Mouse (Mus musculus) kidney, adult 11 months (tissue): ENCODE measurements at regions not wholly inside any gene's neighbourhood (a gene's known extent, or its start where the extent isn't known, plus 50 kb on each side); places are given as distances from the start of the nearest gene placed in this dataset.
A peak's percentile ranks its signal among the peaks of the same experiment; 100 is the strongest.

Experiments
- DNase-seq: peaks from one replicate; pipeline ENCODE4 v3.0.0; 2022

DNA sequence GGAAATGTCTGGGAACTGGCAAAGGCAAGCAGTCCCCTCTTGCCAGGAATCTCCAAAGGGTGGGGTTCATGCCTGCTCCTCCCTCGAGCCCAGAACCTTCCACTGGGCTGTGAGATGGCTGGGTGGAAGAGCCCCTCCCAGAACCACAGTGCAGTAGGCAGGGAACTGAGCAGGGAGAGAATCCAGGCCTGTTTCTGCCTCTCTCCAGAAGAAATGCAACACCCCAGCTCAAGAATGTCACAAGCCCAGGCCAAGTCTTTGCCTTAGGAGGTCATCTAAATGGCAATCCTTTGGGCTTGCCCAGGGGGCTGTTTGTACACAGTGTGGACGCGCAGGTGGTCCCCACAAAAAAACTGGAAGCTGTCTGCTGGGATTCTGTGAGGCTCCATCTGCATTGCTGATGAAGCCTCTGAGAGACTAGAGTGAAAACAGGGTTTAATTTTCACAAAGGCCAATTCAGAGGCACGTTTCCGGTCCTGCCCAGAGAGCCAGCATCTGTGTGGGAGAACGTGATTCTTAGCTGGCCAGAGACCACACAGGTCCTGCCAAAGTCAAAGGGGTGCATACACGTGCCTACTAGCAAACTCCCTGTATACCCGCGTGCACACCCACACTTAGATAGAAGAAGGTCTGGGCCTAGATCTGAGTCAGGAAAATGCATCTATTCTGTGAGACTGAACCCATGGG is 129.0 kb downstream of the Hmg20a start:
- DNase-seq = no peak

DNA sequence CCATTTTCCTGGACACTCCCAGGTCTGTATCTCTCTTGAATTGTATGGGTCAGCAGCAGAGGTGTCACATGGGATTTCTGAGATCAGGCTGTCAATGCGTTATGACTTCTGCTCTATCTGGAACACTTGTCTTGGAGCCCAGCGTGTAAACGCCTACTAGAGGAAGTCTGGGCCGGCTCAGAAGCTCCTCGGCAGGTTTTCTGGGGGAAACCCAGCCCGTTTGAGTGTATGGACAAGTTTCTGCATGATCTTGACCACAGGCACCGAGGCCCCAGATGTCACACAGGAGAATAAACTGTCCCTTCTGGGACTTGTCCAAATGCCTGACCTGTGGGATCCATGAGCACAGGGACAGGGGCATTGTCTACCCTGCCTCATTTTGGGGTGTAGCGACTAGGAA is 131.4 kb downstream of the Hmg20a start:
- no peak for DNase-seq

DNA sequence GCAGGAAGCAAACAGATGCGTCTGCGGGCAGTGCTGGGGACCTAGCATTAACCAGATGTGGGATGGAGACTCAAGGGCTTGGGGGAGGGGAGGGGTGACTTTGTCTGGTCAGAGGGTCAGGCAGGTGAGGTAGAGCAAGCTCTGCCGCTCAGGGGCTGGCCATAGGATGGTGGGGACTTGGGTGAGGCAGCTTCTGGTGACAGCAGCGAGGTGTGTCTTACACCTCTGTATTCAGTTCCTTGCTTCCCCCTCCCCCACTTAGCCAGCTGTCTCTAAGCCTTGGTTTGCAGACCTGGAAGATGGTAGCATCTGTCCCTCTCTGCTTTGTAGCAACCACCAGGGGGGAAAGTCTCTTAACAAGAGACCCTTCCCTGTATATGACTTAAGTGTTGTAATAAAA is 131.8 kb downstream of the Hmg20a start:
- DNase-seq = no peak

DNA sequence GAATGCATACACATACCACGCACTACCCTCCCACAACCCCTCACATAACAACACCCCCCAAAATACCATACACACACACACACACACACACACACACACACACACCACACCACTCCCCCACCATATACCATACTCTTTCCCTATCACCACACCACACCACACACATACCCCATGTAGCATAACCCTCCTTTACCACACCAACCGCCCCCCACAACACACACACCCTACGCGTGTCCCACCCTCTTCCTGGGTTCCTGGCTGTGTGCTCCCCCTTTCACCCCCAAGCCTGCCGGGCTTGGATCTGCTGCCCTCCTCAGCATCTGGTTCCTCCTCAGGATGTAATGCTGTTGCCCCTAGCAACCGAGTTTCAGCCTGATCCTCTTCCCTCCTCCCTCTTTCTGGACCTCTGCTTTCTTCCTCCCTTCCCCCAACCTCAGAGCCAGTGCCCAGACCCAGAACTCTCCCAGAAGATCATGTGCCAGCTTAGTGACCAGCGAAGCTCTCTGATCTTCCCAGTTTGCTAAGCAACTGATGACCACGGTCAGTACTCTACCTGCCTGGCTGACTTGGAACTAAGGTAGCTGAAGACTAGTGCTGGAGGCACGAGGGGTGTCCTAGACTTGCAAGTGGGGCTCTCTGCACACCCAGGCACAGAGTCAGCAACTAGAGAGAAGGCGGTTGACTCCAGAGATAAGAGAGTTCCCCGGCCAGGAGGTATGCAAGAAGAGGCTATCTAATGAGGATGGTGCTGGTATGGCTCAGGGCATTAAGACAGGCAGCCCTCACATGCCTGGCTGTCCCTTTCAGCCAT is 133.2 kb downstream of the Hmg20a start:
- DNase-seq = no peak

DNA sequence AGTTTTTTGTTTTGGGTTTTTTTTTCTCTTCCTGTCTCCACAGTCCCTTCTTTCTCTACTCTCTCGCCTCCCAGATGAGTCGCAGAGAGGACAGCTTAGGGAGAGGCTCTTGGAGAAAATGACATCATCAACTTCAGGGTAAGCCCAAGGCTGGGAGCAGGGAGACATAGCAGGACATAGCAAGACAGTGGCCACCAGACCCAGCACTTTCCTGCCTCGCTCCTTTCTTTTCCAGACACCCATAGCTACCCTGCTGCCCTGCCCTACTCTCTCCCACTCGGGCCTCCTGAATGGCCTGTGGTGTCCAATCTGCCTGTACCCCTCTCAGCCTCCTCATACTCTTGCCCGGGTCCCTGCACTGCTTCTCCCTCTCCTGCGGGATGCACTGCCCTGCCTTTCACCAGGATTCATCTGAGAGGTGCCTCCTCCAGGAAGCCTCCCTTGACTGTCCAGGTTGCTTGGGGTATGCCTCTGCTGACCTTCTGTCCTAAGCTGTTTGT is 133.8 kb downstream of the Hmg20a start:
- no peak for DNase-seq

DNA sequence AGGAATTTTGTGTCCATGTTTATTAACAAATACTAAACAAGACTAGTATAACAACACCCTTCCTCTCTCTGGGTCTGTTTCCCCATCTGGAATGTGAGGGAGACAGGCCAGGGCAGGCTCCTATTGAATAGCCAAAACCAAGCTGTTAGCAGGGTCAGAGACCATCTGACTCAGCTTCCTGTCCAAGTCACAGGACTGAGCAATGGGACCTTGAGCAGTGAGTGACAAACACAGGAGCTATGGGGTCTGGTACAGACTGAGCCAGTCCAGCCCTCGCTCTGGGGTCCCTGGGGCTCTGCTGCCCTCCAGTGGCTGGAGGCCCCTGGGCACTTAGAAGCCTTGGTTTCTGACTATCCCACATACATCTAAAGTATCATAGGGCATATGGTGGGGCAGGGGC is 134.4 kb downstream of the Hmg20a start:
- DNase-seq = peak; percentile 83

DNA sequence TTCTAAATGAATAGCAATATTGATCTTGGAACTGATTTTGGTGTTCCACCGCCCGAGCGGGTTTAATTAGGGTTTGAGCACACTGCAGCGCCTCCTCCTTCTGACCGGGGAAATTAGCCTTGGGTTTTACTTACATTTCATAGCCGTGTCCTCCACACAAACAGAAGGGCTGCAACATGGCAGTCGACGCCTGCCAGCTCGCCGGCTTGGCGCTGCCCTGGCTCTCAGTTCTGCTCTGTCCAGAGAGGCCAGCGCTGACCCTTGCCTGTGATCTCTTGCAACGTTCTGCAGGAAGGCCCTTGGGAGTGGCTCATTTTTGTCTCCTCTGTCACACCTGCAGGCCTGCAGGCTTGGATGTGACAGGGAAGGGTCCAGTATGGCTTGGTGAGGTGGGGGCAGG is 135.2 kb downstream of the Hmg20a start:
- DNase-seq = no peak

DNA sequence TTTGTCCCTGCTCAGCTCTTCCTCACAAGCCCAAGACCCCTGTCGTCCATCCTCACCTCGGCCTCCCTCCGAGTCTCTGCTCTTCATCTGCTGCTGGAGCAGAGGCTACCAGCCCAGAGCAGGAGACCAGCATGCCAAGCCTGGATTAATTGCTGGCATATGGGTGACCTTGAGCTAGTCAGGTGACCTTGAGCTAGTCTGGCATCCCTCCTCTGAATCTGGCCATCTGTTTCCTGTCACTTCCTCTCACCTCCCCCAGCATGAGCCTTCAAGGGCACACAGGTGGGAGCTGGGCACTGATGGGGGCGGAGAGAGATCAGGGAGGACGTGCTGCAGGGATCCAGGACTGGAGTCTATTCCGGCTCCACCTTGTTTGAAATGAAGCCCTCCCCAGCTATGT is 135.7 kb downstream of the Hmg20a start:
- DNase-seq = no peak

DNA sequence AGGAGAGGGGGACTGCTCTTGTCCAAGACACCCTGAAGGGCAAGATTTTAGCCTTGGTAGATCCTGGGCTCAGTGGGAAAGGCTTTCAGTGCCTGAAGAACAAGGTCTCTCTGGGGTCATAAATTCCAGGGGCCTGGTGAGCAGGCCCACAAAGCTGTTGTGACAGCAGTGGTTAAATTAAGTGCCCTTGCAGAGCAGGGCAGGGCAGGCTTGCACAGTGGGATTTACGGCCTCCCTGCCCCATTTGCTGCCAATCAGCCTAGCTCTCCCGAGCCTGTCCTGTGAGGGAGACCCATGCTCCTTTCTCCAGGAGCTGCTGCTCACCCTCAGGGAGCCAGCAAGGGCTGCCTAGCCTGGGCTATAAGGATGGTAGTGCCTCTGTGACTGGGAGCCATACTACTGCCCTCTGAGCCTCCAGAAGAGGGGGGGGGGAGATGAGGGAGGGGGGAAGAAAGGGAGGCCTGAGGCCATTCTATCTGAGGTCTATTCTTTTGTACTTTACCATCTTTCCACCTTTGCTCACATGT is 141.3 kb downstream of the Hmg20a start:
- DNase-seq = no peak

DNA sequence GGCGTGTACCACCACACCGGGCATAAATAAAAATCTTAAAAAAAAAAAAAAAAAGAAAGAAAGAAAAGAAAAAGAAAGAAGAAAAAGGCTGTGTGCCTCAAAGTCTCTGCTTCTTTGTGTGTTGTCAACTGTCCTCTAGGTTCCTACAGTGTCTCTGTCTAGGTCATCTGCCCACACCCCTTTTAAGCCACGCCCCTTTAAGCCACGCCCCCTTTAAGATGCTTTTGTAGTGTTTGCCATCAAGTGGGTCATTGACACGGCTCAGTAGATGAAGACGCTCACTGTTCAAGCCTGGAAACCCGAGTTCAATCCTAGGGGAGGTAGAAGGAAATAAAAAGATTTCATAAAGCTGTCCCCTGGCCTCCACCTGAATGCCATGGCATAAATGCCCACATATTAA is 144.0 kb downstream of the Hmg20a start:
- DNase-seq = no peak

DNA sequence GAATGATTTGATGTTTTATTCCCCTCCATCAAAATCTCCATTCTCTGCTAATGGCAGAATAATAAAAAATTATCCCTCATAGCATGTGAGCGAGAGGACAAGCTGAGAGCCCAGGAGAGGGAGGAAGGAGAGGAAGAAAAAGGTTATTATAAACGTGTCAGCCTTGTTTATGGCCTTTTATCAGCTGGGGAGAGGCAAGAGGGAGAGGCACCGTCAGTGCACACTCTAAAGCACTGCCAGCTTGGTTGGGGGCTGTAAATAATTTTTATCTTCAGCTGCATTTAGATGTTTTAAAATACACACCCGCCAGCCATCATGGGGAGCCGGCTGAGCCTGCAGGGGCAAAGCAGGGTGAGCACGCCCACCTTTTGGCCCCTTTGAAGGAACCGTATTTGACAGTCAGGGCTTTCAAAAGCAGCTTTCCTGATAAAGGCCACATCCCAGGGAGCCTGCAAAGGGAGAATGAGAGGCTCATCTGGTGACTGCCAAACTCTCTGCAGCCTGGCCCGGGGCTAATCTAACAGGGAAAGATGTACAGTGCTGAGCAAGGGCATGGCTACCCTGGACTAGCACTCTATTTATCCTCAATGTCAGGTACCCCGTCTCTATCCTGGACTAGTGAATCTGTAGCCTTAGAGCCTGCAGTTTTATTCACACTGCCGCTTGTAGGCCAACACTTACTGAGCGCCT is 145.8 kb downstream of the Hmg20a start:
- DNase-seq = no peak
